Comparison of ENCODE assay signal across 8 mouse cellular contexts in genomic region chrX:109095245-109096242, GRCm38 (mm10). TPM values are rescaled to one million over a fixed set of nuclear protein-coding genes. Genes with fewer than 3 reads are reported as not detected.
A peak's percentile ranks its signal among the peaks of the same experiment; 100 is the strongest.
DNase-seq lines count a peak whose midpoint lies in the region; ATAC-seq and TF ChIP-seq lines count a peak whose summit lies in the region.

Sh3bgrl (plus strand) TSS chrX:109095365.

- H3K27ac ChIP-seq in heart, embryonic 13.5 days (replicated peaks): peak within 1 kb of the TSS; percentile 90
- H3K27ac ChIP-seq in liver, embryonic 14.5 days: peak within 1 kb of the TSS; percentile 53
- H3K27ac ChIP-seq in stomach, postnatal 0 days (replicated peaks): peak within 1 kb of the TSS; percentile 83

- H3K36me3 ChIP-seq in heart, embryonic 13.5 days: no peaks in the 10 kb centered on the region
- no peaks in the 10 kb centered on the region for H3K36me3 ChIP-seq in liver, embryonic 14.5 days (replicated peaks; ENCODE audit: control insufficient read depth, insufficient read depth, low read depth)
- H3K36me3 ChIP-seq in stomach, postnatal 0 days (ENCODE audit: control insufficient read depth, insufficient read depth, low read length): no peaks in the 10 kb centered on the region

- peak; percentile 20 to 41 for DNase-seq in CD8-positive naive resting alpha-beta T cell, adult 2 months (ENCODE audit: low read depth in 2 of 2, low spot score in 2 of 2)
- peak; percentile 41 for DNase-seq in c-Kit-negative CD71-positive TER-119-positive erythroid progenitor cells, embryonic 14.5 days (ENCODE audit: low read depth, low spot score)
- peak; percentile 70 for DNase-seq in fibroblast of lung, adult 2 months (ENCODE audit: low read depth)
- peak; percentile 87 for DNase-seq in kidney, postnatal 10 days
- DNase-seq in liver, embryonic 14.5 days (ENCODE audit: low read depth in 3 of 3, low spot score in 3 of 3): peak; percentile 55 to 62 (median 58)
- DNase-seq in neural tube, embryonic 10.5 days (ENCODE audit: extremely low spot score, low spot score): peak; percentile 68
- peak; percentile 77 for DNase-seq in stomach, postnatal 0 days (ENCODE audit: low spot score)

- 12% methylated on average over 26 of the region's 26 CpGs for WGBS in heart, embryonic 13.5 days
- 10% methylated on average over 26 of the region's 26 CpGs for WGBS in liver, embryonic 14.5 days (ENCODE audit: insufficient replicate concordance)
- 14% methylated on average over 26 of the region's 26 CpGs for WGBS in stomach, postnatal 0 days

- H3K9ac ChIP-seq in heart, embryonic 13.5 days: peak within 1 kb of the TSS; percentile 80
- peak within 1 kb of the TSS; percentile 55 for H3K9ac ChIP-seq in liver, embryonic 14.5 days (replicated peaks)
- peak within 1 kb of the TSS; percentile 62 for H3K9ac ChIP-seq in stomach, postnatal 0 days (ENCODE audit: low read length)

- TF ChIP-seq CTCF in liver, embryonic 14.5 days (IDR thresholded peaks at IDR 0.05; ENCODE audit: low read depth): no peak
- no peak for TF ChIP-seq CTCF in stomach, postnatal 0 days (IDR thresholded peaks at IDR 0.05; ENCODE audit: low read depth)

- ATAC-seq in heart, embryonic 13.5 days (ENCODE audit: extremely low read depth, insufficient number of reproducible peaks, low FRiP score, low TSS enrichment): peak; percentile 58; the same call in 1 of the 2 replicates
- peak; percentile 94 for ATAC-seq in liver, embryonic 14.5 days (ENCODE audit: insufficient read depth)
- peak; percentile 97 for ATAC-seq in stomach, postnatal 0 days (ENCODE audit: low FRiP score, low TSS enrichment)

- no peaks in the 10 kb centered on the region for H3K9me3 ChIP-seq in heart, embryonic 13.5 days
- no peaks in the 10 kb centered on the region for H3K9me3 ChIP-seq in liver, embryonic 14.5 days (ENCODE audit: control insufficient read depth, low read length)
- no peaks in the 10 kb centered on the region for H3K9me3 ChIP-seq in stomach, postnatal 0 days (ENCODE audit: control insufficient read depth, low read length)

- H3K4me1 ChIP-seq in heart, embryonic 13.5 days: no peaks in the 10 kb centered on the region
- H3K4me1 ChIP-seq in liver, embryonic 14.5 days (replicated peaks; ENCODE audit: control insufficient read depth in 2 of 2, insufficient read depth in 2 of 2, low read length in 1 of 2): peaks cover 3 to 6% of the 10 kb centered on the region in 2 experiments; a peak in 2 of 4 replicates
- H3K4me1 ChIP-seq in stomach, postnatal 0 days (replicated peaks; ENCODE audit: control insufficient read depth, insufficient read depth): no peaks in the 10 kb centered on the region

- peak within 1 kb of the TSS; percentile 64 for H3K4me3 ChIP-seq in heart, embryonic 13.5 days
- H3K4me3 ChIP-seq in liver, embryonic 14.5 days (ENCODE audit: insufficient read depth in 1 of 2, low read depth in 2 of 2, low read length in 2 of 2): peak within 1 kb of the TSS; percentile 66 to 99
- peak within 1 kb of the TSS; percentile 52 for H3K4me3 ChIP-seq in stomach, postnatal 0 days (ENCODE audit: low read depth, low read length)

- no peak for TF ChIP-seq EP300 in liver, embryonic 14.5 days (IDR thresholded peaks at IDR 0.05; ENCODE audit: low read depth)
- no peak for TF ChIP-seq EP300 in stomach, postnatal 0 days (optimal IDR thresholded peaks at IDR 0.05)

- no peaks in the 10 kb centered on the region for H3K27me3 ChIP-seq in heart, embryonic 13.5 days (replicated peaks)
- no peaks in the 10 kb centered on the region for H3K27me3 ChIP-seq in liver, embryonic 14.5 days (ENCODE audit: control insufficient read depth, insufficient read depth, low read length)
- no peaks in the 10 kb centered on the region for H3K27me3 ChIP-seq in stomach, postnatal 0 days (ENCODE audit: control insufficient read depth, insufficient read depth, low read length)

- H3K4me2 ChIP-seq in heart, embryonic 13.5 days: peak within 1 kb of the TSS; percentile 66
- H3K4me2 ChIP-seq in liver, embryonic 14.5 days (ENCODE audit: low read depth): peak within 1 kb of the TSS; percentile 67
- H3K4me2 ChIP-seq in stomach, postnatal 0 days (replicated peaks; ENCODE audit: low read depth): peak within 1 kb of the TSS; percentile 49

RNA-seq across cellular contexts. Expression of gene Sh3bgrl, which starts in this region (rescaled TPM):
- polyA plus RNA-seq in heart, embryonic 13.5 days (2015; fragmentation: Nextera tagmentation; extraction: Ambion mirVana): 80.1 and 87.5 TPM in 2 replicates
- 16.0 and 26.0 TPM in 2 replicates for polyA plus RNA-seq in liver, embryonic 14.5 days (2012; rRNA removed)
- polyA plus RNA-seq in liver, embryonic 14.5 days (2014; fragmentation: Nextera tagmentation; extraction: Ambion mirVana): 28.5 and 29.9 TPM in 2 replicates
- polyA plus RNA-seq in stomach, postnatal 0 days (2015; fragmentation: Nextera tagmentation; extraction: Ambion mirVana): 66.2 and 66.8 TPM in 2 replicates

Comparison
In these comparisons a context has a peak if more than half of its experiments do, and no peak if none do; other contexts are left out.
1. Peak in every context shown above with its lines: DNase-seq, ATAC-seq, H3K4me3 ChIP-seq and H3K27ac ChIP-seq.
2. DNase-seq: peak in every context shown above with its lines; median percentile 87 in kidney, postnatal 10 days; 77 in stomach, postnatal 0 days; 70 in fibroblast of lung, adult 2 months; 68 in neural tube, embryonic 10.5 days; 58 in liver, embryonic 14.5 days; 41 in c-Kit-negative CD71-positive TER-119-positive erythroid progenitor cells, embryonic 14.5 days; 30 in CD8-positive naive resting alpha-beta T cell, adult 2 months.